Comparison of ENCODE assay signal across 8 mouse cellular contexts in the genomic region with DNA sequence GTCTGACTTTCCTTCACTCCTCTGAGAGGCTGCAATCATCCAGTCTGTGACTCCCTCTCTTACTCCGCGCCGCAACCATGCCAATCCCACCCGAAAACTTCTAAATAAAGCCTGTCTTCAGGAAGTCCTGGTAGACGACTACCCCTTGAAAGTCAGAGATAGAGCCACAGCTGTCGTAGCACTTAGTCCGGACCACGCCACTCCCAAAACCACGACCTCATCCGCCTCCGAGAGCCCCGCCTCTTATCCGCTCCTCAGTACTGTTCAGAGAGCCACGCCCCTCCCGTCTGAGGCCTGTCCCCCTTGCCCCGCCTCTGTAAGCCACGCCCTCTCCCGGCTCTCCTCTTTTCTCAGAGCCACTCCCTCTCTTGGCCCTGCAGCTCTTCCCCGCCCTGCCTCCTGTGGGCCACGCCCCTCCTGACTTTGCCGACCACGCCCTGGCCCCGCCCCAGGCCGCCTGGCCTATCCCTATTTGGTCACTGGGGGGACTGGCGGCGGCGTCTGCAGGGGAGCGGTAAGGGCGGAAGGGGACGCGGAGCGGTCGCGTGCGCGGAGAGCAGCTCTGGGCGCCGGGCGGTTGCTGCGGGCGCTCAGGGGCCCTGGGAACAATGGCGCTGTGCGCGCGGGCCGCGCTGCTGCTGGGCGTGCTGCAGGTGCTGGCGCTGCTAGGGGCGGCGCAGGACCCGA. TPM values are rescaled to one million over a fixed set of nuclear protein-coding genes. Genes with fewer than 3 reads are reported as not detected.
DNase-seq lines count a peak whose midpoint lies in the region; ATAC-seq and TF ChIP-seq lines count a peak whose summit lies in the region.

Gene Tmem123, plus strand, starts transcription at position 428 of the 687 bp plus-strand sequence.

- H3K36me3 ChIP-seq in MEL (ENCODE audit: control insufficient read depth in 1 of 2, insufficient read depth in 2 of 2, low read length in 2 of 2), result peaks cover 7 to 31% of the 10 kb centered on the region in 2 experiments
- no peaks in the 10 kb centered on the region for H3K36me3 ChIP-seq in forebrain, postnatal 0 days (ENCODE audit: insufficient read depth)
- H3K36me3 ChIP-seq in lung, embryonic 15.5 days, result peaks cover 4% of the 10 kb centered on the region; the same call in 1 of the 2 replicates

- peaks cover 21% of the 10 kb centered on the region for H3K79me2 ChIP-seq in MEL (ENCODE audit: control insufficient read depth, insufficient read depth, low read length, poor library complexity)

- DNase-seq in MEL (ENCODE audit: low read depth, low spot score), result peak; percentile 100
- DNase-seq in cerebellum, adult 2 months, result peak; percentile 96 to 97
- peak; percentile 86 for DNase-seq in forebrain, postnatal 0 days
- DNase-seq in heart, postnatal 4 days, result peak; percentile 100
- DNase-seq in layer of hippocampus, adult 8-10 months (ENCODE audit: low spot score in 2 of 2), result peak; percentile 91 to 95
- peak; percentile 100 for DNase-seq in ovary, adult 18-20 months (ENCODE audit: low spot score)
- peak; percentile 100 for DNase-seq in thymus, postnatal 0 days (ENCODE audit: low spot score)

- H3K4me2 ChIP-seq in forebrain, postnatal 0 days (ENCODE audit: low read depth), result peak within 1 kb of the TSS; percentile 80
- peak within 1 kb of the TSS; percentile 73 for H3K4me2 ChIP-seq in lung, embryonic 15.5 days

- H3K27me3 ChIP-seq in MEL (ENCODE audit: control insufficient read depth in 1 of 2, insufficient read depth in 2 of 2, low read length in 2 of 2), result peaks cover 0 to 2% of the 10 kb centered on the region in 2 experiments; a peak in 2 of 4 replicates
- no peaks in the 10 kb centered on the region for H3K27me3 ChIP-seq in cerebellum, adult 2 months (ENCODE audit: control insufficient read depth, insufficient read depth, low read length)
- no peaks in the 10 kb centered on the region for H3K27me3 ChIP-seq in forebrain, postnatal 0 days (ENCODE audit: insufficient read depth, low read length)
- H3K27me3 ChIP-seq in lung, embryonic 15.5 days, result no peaks in the 10 kb centered on the region

- 2% methylated on average over 52 of the region's 52 CpGs for WGBS in cerebellum, adult 2 months
- 0% methylated on average over 51 of the region's 52 CpGs for WGBS in forebrain, postnatal 0 days
- 1% methylated on average over 52 of the region's 52 CpGs for WGBS in lung, embryonic 15.5 days

- peak; percentile 72 for TF ChIP-seq EP300 in MEL (IDR thresholded peaks at IDR 0.05; ENCODE audit: low read depth in 1 of 2, low read length in 2 of 2)

- H3K4me1 ChIP-seq in MEL (ENCODE audit: control insufficient read depth in 1 of 2, insufficient read depth in 2 of 2, low read length in 2 of 2), result peaks cover 13 to 20% of the 10 kb centered on the region in 2 experiments
- H3K4me1 ChIP-seq in cerebellum, adult 2 months (ENCODE audit: control insufficient read depth, insufficient read depth, low read length), result 0 out of 2 replicates have a peak, but pooled peaks cover 2% of the 10 kb centered on the region
- H3K4me1 ChIP-seq in forebrain, postnatal 0 days (ENCODE audit: insufficient read depth), result peaks cover 11% of the 10 kb centered on the region; the same call in 1 of the 2 replicates
- peaks cover 15% of the 10 kb centered on the region for H3K4me1 ChIP-seq in lung, embryonic 15.5 days

- peak within 1 kb of the TSS; percentile 91 for H3K9ac ChIP-seq in MEL (ENCODE audit: control insufficient read depth, low read depth, low read length, poor library complexity, severe bottlenecking)
- peak within 1 kb of the TSS; percentile 66 for H3K9ac ChIP-seq in forebrain, postnatal 0 days
- H3K9ac ChIP-seq in lung, embryonic 15.5 days, result peak within 1 kb of the TSS; percentile 71

- peak; percentile 94 for ATAC-seq in forebrain, postnatal 0 days
- peak; percentile 98 for ATAC-seq in lung, embryonic 15.5 days (ENCODE audit: borderline replicate concordance, extremely low read depth, low FRiP score, low TSS enrichment)

- TF ChIP-seq RAD21 in MEL (IDR thresholded peaks at IDR 0.05; ENCODE audit: low read depth, low read length), result no peak

- H3K27ac ChIP-seq in MEL (ENCODE audit: control insufficient read depth, low read depth, low read length), result peak within 1 kb of the TSS; percentile 69
- H3K27ac ChIP-seq in cerebellum, adult 2 months (ENCODE audit: insufficient read depth, low read length), result 0 out of 2 replicates have a peak within 1 kb of the TSS, but pooled peaks have one; percentile 8
- H3K27ac ChIP-seq in forebrain, postnatal 0 days (ENCODE audit: low read depth, low read length), result peak within 1 kb of the TSS; percentile 57; the same call in 1 of the 2 replicates
- H3K27ac ChIP-seq in lung, embryonic 15.5 days, result peak within 1 kb of the TSS; percentile 92

- H3K9me3 ChIP-seq in MEL (replicated peaks; ENCODE audit: insufficient read depth, low read length), result no peaks in the 10 kb centered on the region
- H3K9me3 ChIP-seq in forebrain, postnatal 0 days (ENCODE audit: low read length), result no peaks in the 10 kb centered on the region
- no peaks in the 10 kb centered on the region for H3K9me3 ChIP-seq in lung, embryonic 15.5 days

- H3K4me3 ChIP-seq in MEL (ENCODE audit: control insufficient read depth in 1 of 2, insufficient read depth in 1 of 2, low read depth in 2 of 2, low read length in 2 of 2), result peak within 1 kb of the TSS; percentile 78 to 91
- H3K4me3 ChIP-seq in cerebellum, adult 2 months (replicated peaks; ENCODE audit: insufficient read depth, low read depth, low read length), result peak within 1 kb of the TSS; percentile 59
- H3K4me3 ChIP-seq in forebrain, postnatal 0 days (ENCODE audit: low read depth, low read length), result peak within 1 kb of the TSS; percentile 61
- H3K4me3 ChIP-seq in lung, embryonic 15.5 days, result peak within 1 kb of the TSS; percentile 94

- peak; percentile 88 to 96 for TF ChIP-seq POLR2A in MEL (IDR thresholded peaks at IDR 0.05; ENCODE audit: control insufficient read depth in 1 of 2, insufficient read depth in 1 of 2, low read depth in 1 of 2, low read length in 2 of 2, poor library complexity in 1 of 2)
- peak; percentile 57; the same call in 1 of the 2 replicates for TF ChIP-seq POLR2A in cerebellum, adult 2 months (IDR thresholded peaks at IDR 0.05; ENCODE audit: borderline replicate concordance, insufficient read depth, low read length)

- peak in 1 of 3 experiments; percentile 3; a peak in 1 of 6 replicates for TF ChIP-seq CTCF in MEL (IDR thresholded peaks at IDR 0.05 in 2 of 3, conservative IDR thresholded peaks at IDR 0.05 in 1 of 3; ENCODE audit: control insufficient read depth in 1 of 3, insufficient read depth in 1 of 3, low read depth in 2 of 3, low read length in 3 of 3, poor library complexity in 1 of 3, severe bottlenecking in 1 of 3)
- no peak for TF ChIP-seq CTCF in cerebellum, adult 2 months (IDR thresholded peaks at IDR 0.05; ENCODE audit: borderline replicate concordance, insufficient read depth, low read depth, low read length)
- TF ChIP-seq CTCF in forebrain, postnatal 0 days (IDR thresholded peaks at IDR 0.05; ENCODE audit: low read depth), result peak; percentile 31

TF ChIP-seq in MEL, 35 proteins besides CTCF, POLR2A, EP300 and RAD21 (continues in another document):
- TF ChIP-seq NELFE (IDR thresholded peaks at IDR 0.05; ENCODE audit: low read depth, low read length) (peak; percentile 93), ETS1 (IDR thresholded peaks at IDR 0.05; ENCODE audit: low read depth, low read length) (peak; percentile 92), POLR2AphosphoS2 (IDR thresholded peaks at IDR 0.05; ENCODE audit: low read length) (peak; percentile 96), POLR2AphosphoS5 (IDR thresholded peaks at IDR 0.05; ENCODE audit: borderline replicate concordance, low read depth, low read length) (peak; percentile 46; the same call in 1 of the 2 replicates), ZC3H11A (IDR thresholded peaks at IDR 0.05; ENCODE audit: low read depth, low read length) (peak; percentile 14; the same call in 1 of the 2 replicates), MAZ (IDR thresholded peaks at IDR 0.05; ENCODE audit: low read depth, low read length) (peak; percentile 86), MEF2A (IDR thresholded peaks at IDR 0.05; ENCODE audit: extremely low read depth, insufficient replicate concordance, low read depth, low read length, poor library complexity, severe bottlenecking) (peak; percentile 86; the same call in 1 of the 2 replicates), MYC (IDR thresholded peaks at IDR 0.05; ENCODE audit: low read depth, low read length) (peak; percentile 85), ZKSCAN1 (IDR thresholded peaks at IDR 0.05; ENCODE audit: low read depth, low read length) (no peak), KAT2A (conservative IDR thresholded peaks at IDR 0.05; ENCODE audit: low read depth, low read length) (no peak; the same call in 1 of the 2 replicates), ZNF384 (IDR thresholded peaks at IDR 0.05; ENCODE audit: low read depth, low read length) (peak; percentile 43; the same call in 1 of the 2 replicates), MAX (IDR thresholded peaks at IDR 0.05; ENCODE audit: low read length) (peak; percentile 75), GATA1 (IDR thresholded peaks at IDR 0.05; ENCODE audit: low read depth, low read length) (peak; percentile 49; the same call in 1 of the 2 replicates), HCFC1 (IDR thresholded peaks at IDR 0.05; ENCODE audit: low read depth, low read length) (peak; percentile 82), ELF1 (IDR thresholded peaks at IDR 0.05; ENCODE audit: low read depth, low read length) (peak; percentile 84), TBP (IDR thresholded peaks at IDR 0.05; ENCODE audit: low read depth, low read length) (peak; percentile 71), JUND (IDR thresholded peaks at IDR 0.05; ENCODE audit: low read depth, low read length) (no peak), SMC3 (IDR thresholded peaks at IDR 0.05; ENCODE audit: low read depth, low read length) (peak; percentile 4; the same call in 1 of the 2 replicates), USF1 (IDR thresholded peaks at IDR 0.05; ENCODE audit: low read depth, low read length) (peak; percentile 55), SIN3A (IDR thresholded peaks at IDR 0.05; ENCODE audit: low read length) (peak; percentile 80)

RNA-seq across cellular contexts. Expression of gene Tmem123, which starts in this region (rescaled TPM):
- 40.1 and 43.5 TPM in 2 replicates for total RNA-seq in MEL (2012; rRNA removed)
- polyA plus RNA-seq in MEL (2012; ENCODE audit: insufficient read depth in 1 of 2, insufficient read length in 2 of 2, low read depth in 1 of 2, low replicate concordance in 2 of 2, missing spikeins in 1 of 2), result 10 to 100 TPM in 1 of 2 experiments, not detected in 1; 88.8 TPM
- 20.9 and 21.4 TPM in 2 replicates for polyA plus RNA-seq in cerebellum, adult 2 months (2012; rRNA removed)
- total RNA-seq in forebrain, postnatal 0 days (2014; rRNA removed), result 13.7 and 19.8 TPM in 2 replicates
- polyA plus RNA-seq in forebrain, postnatal 0 days (2015; fragmentation: Nextera tagmentation; extraction: Ambion mirVana), result 13.9 TPM in 2 replicates
- 10 to 100 TPM; 62.0 to 67.2 TPM for total RNA-seq in heart, postnatal 4 days (2021)
- 10 to 100 TPM in 2 of 4 experiments, 1 to 10 TPM in 2; 9.6 to 15.0 (median 12.1) TPM for total RNA-seq in layer of hippocampus, adult 8-10 months (2022)
- 131 TPM in 2 replicates for polyA plus RNA-seq in lung, embryonic 15.5 days (2015; fragmentation: Nextera tagmentation; extraction: Ambion mirVana)
- polyA plus RNA-seq in thymus, postnatal 0 days (2015; fragmentation: Nextera tagmentation; extraction: Ambion mirVana), result 114 and 125 TPM in 2 replicates

Comparison
In these comparisons a context has a peak if more than half of its experiments do, and no peak if none do; other contexts are left out.
1. Peak in every context shown above with its lines: DNase-seq, ATAC-seq, H3K4me3 ChIP-seq and H3K27ac ChIP-seq.
2. H3K27ac ChIP-seq: peak in every context shown above with its lines; median percentile 92 in lung, embryonic 15.5 days; 69 in MEL; 57 in forebrain, postnatal 0 days; 8 in cerebellum, adult 2 months.